Mouse (Mus musculus) megakaryocyte, embryonic 14.5 days (primary cell): ENCODE results near the gene Ppp4r2. TPM values are rescaled to one million over a fixed set of nuclear protein-coding genes. Genes with fewer than 3 reads are reported as not detected.

ENCODE experiments used
- H3K27me3 ChIP-seq: replicated peaks from 2 replicates; pipeline ENCODE3; 2012; ENCODE audit warnings: inconsistent platforms
- H3K36me3 ChIP-seq: replicated peaks from 2 replicates; pipeline ENCODE3; 2012; ENCODE audit warnings: low read length, inconsistent platforms, mixed read lengths
- H3K4me1 ChIP-seq: 2 replicates; pipeline ENCODE4 v1.6.1; 2012; ENCODE audit warnings: inconsistent platforms
- H3K4me3 ChIP-seq: replicated peaks from 2 replicates; pipeline ENCODE3; 2012; ENCODE audit warnings: moderate library complexity, mild to moderate bottlenecking, inconsistent platforms
- H3K9me3 ChIP-seq: 2 replicates; pipeline ENCODE4 v1.6.1; 2012; ENCODE audit warnings: inconsistent platforms
- FLI1 ChIP-seq: IDR thresholded peaks from 2 replicates; pipeline ENCODE4 v1.6.1; 2012; ENCODE audit warnings: low read length, inconsistent platforms, mixed read lengths
- GATA1 ChIP-seq: IDR thresholded peaks from 3 replicates; pipeline ENCODE4 v1.6.1; 2012; ENCODE audit warnings: mixed read lengths, low read length, inconsistent platforms, borderline replicate concordance
- polyA plus RNA-seq: library from polyadenylated mRNA; stranded (reverse); fragments of >175 nt; gene quantifications from 2 replicates; pipeline ENCODE4 v1.2.3, GENCODE M21; 2012; ENCODE audit warnings: low replicate concordance; ENCODE audit not compliant: insufficient read depth

Ppp4r2 gene
- polyA plus RNA-seq, 1 experiment, result 32.5 TPM

DNA sequence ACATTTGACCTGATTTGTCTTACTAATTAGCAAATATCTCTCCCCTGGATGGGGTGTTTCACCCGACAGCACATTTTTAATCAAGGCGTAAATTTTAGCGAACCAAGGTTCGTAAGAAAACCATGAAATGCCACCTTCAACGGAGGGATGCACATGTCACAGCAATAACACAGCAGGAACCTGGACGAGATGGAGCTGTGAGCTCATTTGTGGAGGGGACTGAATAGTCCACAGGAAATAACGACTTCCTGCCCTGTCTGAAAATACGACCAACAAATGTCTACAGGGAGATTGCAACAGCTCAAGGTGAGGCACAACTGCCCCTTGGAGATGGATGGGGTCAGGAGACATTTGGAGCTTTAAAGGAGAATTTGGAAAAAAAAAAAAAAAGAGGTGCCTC, 61.8 kb downstream of the Ppp4r2 start:
- Histone ChIP-seq H3K9me3 (peaks cover 9% of the 10 kb centered on the region; the same call in 1 of the 2 replicates), H3K27me3 (no peaks in the 10 kb centered on the region), H3K4me1 (no peaks in the 10 kb centered on the region), H3K4me3 (no peak overlapping the region), H3K36me3 (no peaks in the 10 kb centered on the region)
- no peak for TF ChIP-seq GATA1
- no peak for TF ChIP-seq FLI1

DNA sequence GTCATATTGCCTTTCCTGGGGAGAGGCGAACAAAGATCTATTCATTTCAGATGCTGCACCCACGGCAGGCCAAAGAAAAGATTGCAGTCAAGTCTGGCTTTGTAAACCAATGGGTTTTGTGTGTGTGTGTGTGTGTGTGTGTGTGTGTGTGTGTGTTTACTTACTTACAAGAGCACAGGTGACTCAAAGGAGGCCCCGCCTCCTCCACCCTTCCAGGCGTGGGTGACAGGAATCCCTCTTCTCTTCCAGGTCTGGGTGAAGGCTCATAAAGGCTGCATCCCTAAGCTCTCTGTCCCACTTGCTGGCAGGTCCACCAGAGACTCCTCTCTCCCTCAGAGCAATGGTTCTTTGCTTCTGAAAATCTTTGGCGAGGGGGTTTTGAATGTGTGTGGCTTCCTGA, 63.5 kb downstream of the Ppp4r2 start:
- H3K4me3 ChIP-seq, result no peak overlapping the region
- no peaks in the 10 kb centered on the region for H3K36me3 ChIP-seq
- TF ChIP-seq FLI1, result no peak
- no peak for TF ChIP-seq GATA1
- H3K27me3 ChIP-seq, result no peaks in the 10 kb centered on the region
- H3K4me1 ChIP-seq, result no peaks in the 10 kb centered on the region
- H3K9me3 ChIP-seq, result peaks cover 9% of the 10 kb centered on the region; the same call in 1 of the 2 replicates

DNA sequence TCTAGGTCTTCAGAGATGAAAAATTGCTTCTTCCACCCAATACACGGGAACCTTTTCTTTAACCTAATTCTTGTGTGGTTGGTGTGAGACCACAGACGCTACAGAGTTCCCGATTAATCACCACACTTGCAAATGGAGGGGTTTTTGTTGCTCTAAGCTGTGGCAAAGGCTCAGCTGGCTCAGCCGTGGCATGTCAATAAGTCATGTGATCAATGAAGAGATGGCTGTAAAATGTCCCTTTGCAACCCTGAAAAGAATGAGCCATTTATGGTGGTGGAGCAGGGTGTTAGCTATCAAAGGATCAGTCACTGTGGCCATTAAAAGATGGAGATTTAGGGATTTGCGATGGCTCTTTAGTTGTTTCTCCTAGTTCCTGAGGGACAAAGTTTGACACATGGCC, 71.0 kb downstream of the Ppp4r2 start:
- no peaks in the 10 kb centered on the region for H3K4me1 ChIP-seq
- TF ChIP-seq FLI1 (no peak), GATA1 (no peak)
- no peak overlapping the region for H3K4me3 ChIP-seq
- no peaks in the 10 kb centered on the region for H3K36me3 ChIP-seq
- no peaks in the 10 kb centered on the region for H3K27me3 ChIP-seq
- no peaks in the 10 kb centered on the region for H3K9me3 ChIP-seq

DNA sequence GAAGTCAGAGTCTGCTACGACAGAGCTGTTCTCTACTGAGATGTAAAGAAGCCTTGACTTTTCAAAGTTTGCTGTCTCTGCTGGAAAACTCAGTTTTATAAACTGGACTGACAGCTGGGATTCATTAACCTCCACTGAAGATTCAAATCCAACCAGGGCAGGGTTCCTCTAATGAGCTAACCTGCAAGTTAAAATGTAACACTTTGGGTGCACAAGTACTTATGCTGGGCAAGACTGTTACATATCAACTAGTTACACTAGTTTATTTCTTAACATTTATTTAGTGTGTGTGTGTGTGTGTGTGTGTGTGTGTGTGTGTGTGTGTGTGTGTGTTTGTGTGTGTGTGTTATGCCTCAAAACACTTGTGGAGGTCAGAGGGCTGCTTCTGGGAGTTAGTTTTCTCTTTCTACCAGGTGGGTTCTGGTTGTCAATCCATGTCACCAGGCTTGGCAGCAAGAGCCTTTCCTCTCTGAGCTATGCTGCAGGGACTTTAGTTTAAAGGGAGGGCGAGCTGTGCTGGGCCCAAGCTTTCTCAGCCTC, 76.8 kb downstream of the Ppp4r2 start:
- H3K27me3 ChIP-seq, result no peaks in the 10 kb centered on the region
- no peak for TF ChIP-seq FLI1
- TF ChIP-seq GATA1, result no peak
- H3K9me3 ChIP-seq, result peaks cover 9% of the 10 kb centered on the region
- H3K4me1 ChIP-seq, result no peaks in the 10 kb centered on the region
- no peak overlapping the region for H3K4me3 ChIP-seq
- H3K36me3 ChIP-seq, result no peaks in the 10 kb centered on the region

Other genes with a start within 250 kb of the Ppp4r2 start
- gene Shq1, start 162.5 kb upstream of the Ppp4r2 start, polyA plus RNA-seq, result 9.3 and 29.5 TPM in 2 replicates
- gene Gxylt2, start 128.9 kb upstream of the Ppp4r2 start, polyA plus RNA-seq, result 0.02 TPM in 1 of 2 replicates, not detected in the other